In genomic region chr13:73508817-73509550, GRCm38 (mm10) we compare ENCODE assay signal across 15 mouse cellular contexts. TPM values are rescaled to one million over a fixed set of nuclear protein-coding genes. Genes with fewer than 3 reads are reported as not detected.
DNase-seq lines count a peak whose midpoint lies in the region; ATAC-seq lines count a peak whose summit lies in the region.
"Had no signal": no experiment of that assay in that cellular context is flagged by ENCODE, and none has a peak within 500 bp of the region (broad histone marks: within the 10 kb centered on the region; RNA-seq: fewer than 3 reads in every experiment).

No protein-coding gene starts in this region.

- H3K36me3 ChIP-seq in limb, embryonic 13.5 days, result peaks cover 85% of the 10 kb centered on the region
- H3K36me3 ChIP-seq in limb, embryonic 10.5 days, result peaks cover 87% of the 10 kb centered on the region
- H3K36me3 ChIP-seq in kidney, embryonic 15.5 days, result peaks cover 73% of the 10 kb centered on the region
- H3K36me3 ChIP-seq: G1E had no signal

- no peaks in the 10 kb centered on the region for H3K4me1 ChIP-seq in limb, embryonic 13.5 days
- H3K4me1 ChIP-seq in limb, embryonic 10.5 days, result no peaks in the 10 kb centered on the region
- no peaks in the 10 kb centered on the region for H3K4me1 ChIP-seq in kidney, embryonic 15.5 days
- H3K4me1 ChIP-seq: forebrain, embryonic 15.5 days; lung, embryonic 15.5 days had no signal

- no peak overlapping the region for H3K27ac ChIP-seq in limb, embryonic 13.5 days
- H3K27ac ChIP-seq in limb, embryonic 10.5 days, result no peak overlapping the region
- 0 out of 2 replicates have a peak overlapping the region, but pooled peaks have one; percentile 13 for H3K27ac ChIP-seq in kidney, embryonic 15.5 days
- H3K27ac ChIP-seq: forebrain, embryonic 15.5 days; lung, embryonic 15.5 days had no signal

- intact Hi-C loops in heart, postnatal 14 days (cut with DNase I), result no loop called here

- no peak overlapping the region for H3K4me3 ChIP-seq in limb, embryonic 13.5 days
- no peak overlapping the region for H3K4me3 ChIP-seq in limb, embryonic 10.5 days
- H3K4me3 ChIP-seq in kidney, embryonic 15.5 days (replicated peaks), result no peak overlapping the region
- H3K4me3 ChIP-seq: forebrain, embryonic 15.5 days; lung, embryonic 15.5 days; myocyte had no signal

- ATAC-seq in limb, embryonic 13.5 days (ENCODE audit: low FRiP score, low read depth), result no peak
- ATAC-seq in kidney, embryonic 15.5 days (replicated peaks; ENCODE audit: low FRiP score), result no peak
- ATAC-seq in activated CD4-positive, CD25-positive, alpha-beta regulatory T cell, adult 4 months, result no peak
- ATAC-seq: forebrain, embryonic 15.5 days; inflammation-experienced regulatory T-cells, adult 6 months had no signal

- peak overlapping the region; percentile 25; the same call in 1 of the 2 replicates for H3K9ac ChIP-seq in limb, embryonic 13.5 days
- H3K9ac ChIP-seq in kidney, embryonic 15.5 days, result no peak overlapping the region
- H3K9ac ChIP-seq: forebrain, embryonic 15.5 days; lung, embryonic 15.5 days had no signal

- no peaks in the 10 kb centered on the region for H3K9me3 ChIP-seq in limb, embryonic 13.5 days
- no peaks in the 10 kb centered on the region for H3K9me3 ChIP-seq in limb, embryonic 10.5 days (replicated peaks)
- no peaks in the 10 kb centered on the region for H3K9me3 ChIP-seq in kidney, embryonic 15.5 days (replicated peaks)
- H3K9me3 ChIP-seq: forebrain, embryonic 15.5 days; G1E; lung, embryonic 15.5 days had no signal

- DNase-seq in heart, adult 11 months, result peak; percentile 92
- DNase-seq in heart, postnatal 14 days, result no peak
- no peak for DNase-seq in limb, embryonic 10.5 days (ENCODE audit: low spot score)
- peak; percentile 59 for DNase-seq in lung, postnatal 25 days (ENCODE audit: low spot score)
- DNase-seq: embryo, embryonic 11 days; gastrocnemius, postnatal 14 days had no signal

- no peaks in the 10 kb centered on the region for H3K27me3 ChIP-seq in limb, embryonic 13.5 days
- no peaks in the 10 kb centered on the region for H3K27me3 ChIP-seq in limb, embryonic 10.5 days (ENCODE audit: low read depth, poor library complexity, severe bottlenecking)
- no peaks in the 10 kb centered on the region for H3K27me3 ChIP-seq in kidney, embryonic 15.5 days
- H3K27me3 ChIP-seq: forebrain, embryonic 15.5 days; lung, embryonic 15.5 days had no signal

- 93% methylated on average over 8 of the region's 8 CpGs for WGBS in limb, embryonic 13.5 days
- 88% methylated on average over 8 of the region's 8 CpGs for WGBS in limb, embryonic 10.5 days
- 86% methylated on average over 8 of the region's 8 CpGs for WGBS in kidney, embryonic 15.5 days

- H3K4me2 ChIP-seq in limb, embryonic 13.5 days (replicated peaks), result no peak overlapping the region
- no peak overlapping the region for H3K4me2 ChIP-seq in kidney, embryonic 15.5 days
- H3K4me2 ChIP-seq: forebrain, embryonic 15.5 days; lung, embryonic 15.5 days; midbrain, embryonic 11.5 days had no signal

RNA-seq across cellular contexts. Expression of gene Slc6a3, which starts 27.6 kb away (rescaled TPM):
- total RNA-seq in heart, postnatal 14 days (2021), result not detected
- polyA plus RNA-seq in limb, embryonic 13.5 days (2015; fragmentation: Nextera tagmentation; extraction: Ambion mirVana), result 0.11 and 0.13 TPM in 2 replicates
- not detected in 2 replicates for polyA plus RNA-seq in limb, embryonic 10.5 days (2016; fragmentation: Nextera tagmentation; extraction: Ambion mirVana)
- polyA plus RNA-seq in kidney, embryonic 15.5 days (2015; fragmentation: Nextera tagmentation; extraction: Ambion mirVana), result 0.10 TPM in 1 of 2 replicates, not detected in the other
- polyA plus RNA-seq in activated CD4-positive, CD25-positive, alpha-beta regulatory T cell, adult 4 months (2017; shearing (Covaris generic)), result not detected
- total RNA-seq: G1E; gastrocnemius, postnatal 14 days had no signal
- polyA plus RNA-seq: G1E; inflammation-experienced regulatory T-cells, adult 6 months; myocyte had no signal

RNA-seq across cellular contexts. Expression of gene Lpcat1, which starts 42.0 kb away (rescaled TPM):
- total RNA-seq in heart, postnatal 14 days (2021), result 10 to 100 TPM in 1 of 2 experiments, 1 to 10 TPM in 1; 8.0 to 10.6 TPM
- polyA plus RNA-seq in limb, embryonic 13.5 days (2015; fragmentation: Nextera tagmentation; extraction: Ambion mirVana), result 53.0 and 53.6 TPM in 2 replicates
- 51.5 and 56.7 TPM in 2 replicates for polyA plus RNA-seq in limb, embryonic 10.5 days (2016; fragmentation: Nextera tagmentation; extraction: Ambion mirVana)
- 36.1 and 36.4 TPM in 2 replicates for polyA plus RNA-seq in kidney, embryonic 15.5 days (2015; fragmentation: Nextera tagmentation; extraction: Ambion mirVana)
- 10 to 100 TPM; 22.3 to 28.0 TPM for polyA plus RNA-seq in activated CD4-positive, CD25-positive, alpha-beta regulatory T cell, adult 4 months (2017; shearing (Covaris generic))
- polyA plus RNA-seq: G1E had no signal

Comparison
In these comparisons a context has a peak if more than half of its experiments do, and no peak if none do; other contexts are left out.
1. DNase-seq: peak in heart, adult 11 months (single experiment) and lung, postnatal 25 days (single experiment); none in heart, postnatal 14 days (0 of 2) and limb, embryonic 10.5 days (single experiment).